Comparison of ENCODE assay signal across 15 mouse cellular contexts in the genomic region with DNA sequence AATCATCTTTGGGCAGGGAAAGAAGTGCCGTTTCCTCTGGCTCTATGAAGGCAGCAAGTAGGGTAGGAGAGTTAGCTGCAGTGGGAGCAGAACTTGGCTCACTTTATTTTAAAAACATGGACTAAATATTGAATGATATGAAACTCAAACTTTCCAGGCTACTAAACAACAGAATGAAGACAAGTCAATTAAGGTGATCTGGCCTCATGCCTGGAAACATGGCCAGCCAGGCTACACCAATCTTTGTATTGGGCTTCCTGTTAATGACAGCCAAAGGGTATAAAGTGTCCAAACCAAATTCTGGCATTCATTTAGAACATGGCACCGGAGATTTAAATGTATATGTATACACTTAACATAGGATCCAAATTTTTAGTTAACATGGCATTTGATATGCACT.
DNase-seq lines count a peak whose midpoint lies in the region; TF ChIP-seq lines count a peak whose summit lies in the region.
"Had no signal": no experiment of that assay in that cellular context is flagged by ENCODE, and none has a peak within 500 bp of the region (broad histone marks: within the 10 kb centered on the region; RNA-seq: fewer than 3 reads in every experiment).

No protein-coding gene starts in this region.

- H3K9me3 ChIP-seq in midbrain, embryonic 10.5 days (replicated peaks): no peaks in the 10 kb centered on the region
- H3K9me3 ChIP-seq: embryonic facial prominence, embryonic 10.5 days; forebrain, embryonic 13.5 days; heart, embryonic 15.5 days; hindbrain, embryonic 13.5 days had no signal

- no peak for TF ChIP-seq CTCF in kidney, adult 2 months (conservative IDR thresholded peaks at IDR 0.05; ENCODE audit: insufficient read depth, insufficient read length, low read depth, low read length)

- H3K36me3 ChIP-seq in kidney, adult 2 months (ENCODE audit: control insufficient read depth, insufficient read depth, low read length): no peaks in the 10 kb centered on the region
- no peaks in the 10 kb centered on the region for H3K36me3 ChIP-seq in midbrain, embryonic 10.5 days
- H3K36me3 ChIP-seq: embryonic facial prominence, embryonic 10.5 days; heart, embryonic 15.5 days; hindbrain, embryonic 13.5 days had no signal

- no peak overlapping the region for H3K4me3 ChIP-seq in kidney, adult 2 months (ENCODE audit: insufficient read depth, low read depth, low read length)
- no peak overlapping the region for H3K4me3 ChIP-seq in midbrain, embryonic 10.5 days
- H3K4me3 ChIP-seq: embryonic facial prominence, embryonic 10.5 days; forebrain, embryonic 13.5 days; heart, embryonic 15.5 days; hindbrain, embryonic 13.5 days had no signal

- no peak overlapping the region for H3K27ac ChIP-seq in kidney, adult 2 months (ENCODE audit: insufficient read depth, low read depth, low read length)
- H3K27ac ChIP-seq in midbrain, embryonic 10.5 days (replicated peaks): no peak overlapping the region
- H3K27ac ChIP-seq: embryonic facial prominence, embryonic 10.5 days; forebrain, embryonic 13.5 days; heart, embryonic 15.5 days; hindbrain, embryonic 13.5 days; hindbrain, postnatal 0 days had no signal

- H3K4me1 ChIP-seq in kidney, adult 2 months (ENCODE audit: control insufficient read depth, insufficient read depth, low read length): no peaks in the 10 kb centered on the region
- H3K4me1 ChIP-seq in midbrain, embryonic 10.5 days: peaks cover 11% of the 10 kb centered on the region
- H3K4me1 ChIP-seq: heart, embryonic 15.5 days had no signal

- TF ChIP-seq POLR2A in kidney, adult 2 months (IDR thresholded peaks at IDR 0.05; ENCODE audit: low read depth, low read length): no peak

- WGBS in kidney, adult 2 months: 65% methylated on average over 2 of the region's 2 CpGs
- 92% methylated on average over 2 of the region's 2 CpGs for WGBS in midbrain, embryonic 10.5 days

- no peaks in the 10 kb centered on the region for H3K27me3 ChIP-seq in kidney, adult 2 months (replicated peaks; ENCODE audit: control insufficient read depth, insufficient read depth, low read length)
- H3K27me3 ChIP-seq in midbrain, embryonic 10.5 days (ENCODE audit: low read depth, poor library complexity, severe bottlenecking): no peaks in the 10 kb centered on the region
- H3K27me3 ChIP-seq: heart, embryonic 15.5 days; hindbrain, embryonic 13.5 days had no signal

- DNase-seq in gastrocnemius, postnatal 10 days: peak; percentile 29
- DNase-seq in gastrocnemius, postnatal 14 days: no peak
- DNase-seq in kidney, adult 2 months: peak; percentile 14
- DNase-seq in kidney, adult 18-20 months: no peak
- DNase-seq in heart, postnatal 10 days: peak; percentile 36 to 43
- no peak for DNase-seq in thymus, postnatal 14 days
- no peak for DNase-seq in midbrain, embryonic 10.5 days (ENCODE audit: low spot score)
- DNase-seq: adrenal gland, adult 8-10 months; forebrain, postnatal 0 days; kidney, adult 8-10 months had no signal

- intact Hi-C loops in gastrocnemius, postnatal 14 days (cut with DNase I; ENCODE audit: low total_unique reads): no loop called here
- intact Hi-C loops in heart, postnatal 10 days (cut with DNase I): no loop called here

Comparison
In these comparisons a context has a peak if more than half of its experiments do, and no peak if none do; other contexts are left out.
1. DNase-seq: peak in gastrocnemius, postnatal 10 days (single experiment), kidney, adult 2 months (single experiment) and heart, postnatal 10 days (2 of 2); none in gastrocnemius, postnatal 14 days (single experiment), kidney, adult 18-20 months (single experiment), thymus, postnatal 14 days (single experiment) and midbrain, embryonic 10.5 days (single experiment).